Comparison of ENCODE assay signal across 8 mouse cellular contexts in genomic region chr11:98794469-98795014, GRCm38 (mm10). TPM values are rescaled to one million over a fixed set of nuclear protein-coding genes. Genes with fewer than 3 reads are reported as not detected.
DNase-seq lines count a peak whose midpoint lies in the region; ATAC-seq lines count a peak whose summit lies in the region.

No protein-coding gene starts in this region.

- under 1% methylated on average over 28 of the region's 30 CpGs for WGBS in forebrain, embryonic 16.5 days
- WGBS in hindbrain, embryonic 11.5 days, result under 1% methylated on average over 29 of the region's 30 CpGs

- peak overlapping the region; percentile 66 for H3K4me2 ChIP-seq in forebrain, embryonic 16.5 days (ENCODE audit: low read length)
- peak overlapping the region; percentile 84 for H3K4me2 ChIP-seq in hindbrain, embryonic 11.5 days (replicated peaks; ENCODE audit: low read depth, low read length)

- H3K9ac ChIP-seq in forebrain, embryonic 16.5 days (replicated peaks; ENCODE audit: low read depth, low read length), result peak overlapping the region; percentile 99
- peak overlapping the region; percentile 100 for H3K9ac ChIP-seq in hindbrain, embryonic 11.5 days (ENCODE audit: low read depth, low read length)

- DNase-seq in thymus, postnatal 0 days (ENCODE audit: low spot score), result peak; percentile 63
- no peak for DNase-seq in thymus, postnatal 4 days
- DNase-seq in cerebellum, adult 11-12 months, result peak; percentile 86
- no peak for DNase-seq in hindbrain, embryonic 11.5 days (ENCODE audit: low spot score)
- peak; percentile 51 to 64 for DNase-seq in layer of hippocampus, postnatal 25 days (ENCODE audit: extremely low spot score in 1 of 2, low spot score in 1 of 2)
- DNase-seq in spleen, postnatal 36 days (ENCODE audit: low spot score in 2 of 2), result peak; percentile 75

- H3K4me1 ChIP-seq in forebrain, embryonic 16.5 days (replicated peaks; ENCODE audit: control insufficient read depth, insufficient read depth, low read length), result peaks cover 34% of the 10 kb centered on the region
- H3K4me1 ChIP-seq in hindbrain, embryonic 11.5 days (replicated peaks; ENCODE audit: control insufficient read depth, insufficient read depth, low read length), result peaks cover 14% of the 10 kb centered on the region

- no peaks in the 10 kb centered on the region for H3K9me3 ChIP-seq in forebrain, embryonic 16.5 days (ENCODE audit: control insufficient read depth, low read length)
- no peaks in the 10 kb centered on the region for H3K9me3 ChIP-seq in hindbrain, embryonic 11.5 days (ENCODE audit: control insufficient read depth, low read length)

- peak overlapping the region; percentile 100 for H3K27ac ChIP-seq in forebrain, embryonic 16.5 days (ENCODE audit: low read length)
- peak overlapping the region; percentile 100 for H3K27ac ChIP-seq in hindbrain, embryonic 11.5 days (ENCODE audit: low read depth, low read length)

- H3K36me3 ChIP-seq in forebrain, embryonic 16.5 days (ENCODE audit: control insufficient read depth, insufficient read depth), result peaks cover 3% of the 10 kb centered on the region; the same call in 1 of the 2 replicates
- H3K36me3 ChIP-seq in hindbrain, embryonic 11.5 days (ENCODE audit: control insufficient read depth, insufficient read depth, low read length), result no peaks in the 10 kb centered on the region

- ATAC-seq in forebrain, embryonic 16.5 days, result peak; percentile 63
- peak; percentile 63 for ATAC-seq in hindbrain, embryonic 11.5 days (ENCODE audit: low FRiP score)
- peak; percentile 56 for ATAC-seq in megakaryocyte progenitor cell, adult 5-6 weeks (replicated peaks; ENCODE audit: poor library complexity)

- no peaks in the 10 kb centered on the region for H3K27me3 ChIP-seq in forebrain, embryonic 16.5 days (replicated peaks; ENCODE audit: control insufficient read depth, insufficient read depth, low read length)
- H3K27me3 ChIP-seq in hindbrain, embryonic 11.5 days (ENCODE audit: control insufficient read depth, insufficient read depth, low read length), result no peaks in the 10 kb centered on the region

- peak overlapping the region; percentile 94 for H3K4me3 ChIP-seq in forebrain, embryonic 16.5 days (replicated peaks; ENCODE audit: low read length)
- peak overlapping the region; percentile 100 for H3K4me3 ChIP-seq in hindbrain, embryonic 11.5 days (ENCODE audit: low read depth, low read length)

RNA-seq across cellular contexts. Expression of gene Msl1, which starts 0.8 kb away (rescaled TPM):
- polyA plus RNA-seq in thymus, postnatal 0 days (2015; fragmentation: Nextera tagmentation; extraction: Ambion mirVana), result 14.4 and 20.4 TPM in 2 replicates
- 27.7 and 32.0 TPM in 2 replicates for polyA plus RNA-seq in forebrain, embryonic 16.5 days (2015; fragmentation: Nextera tagmentation; extraction: Ambion mirVana)
- polyA plus RNA-seq in hindbrain, embryonic 11.5 days (2014; fragmentation: Nextera tagmentation; extraction: Ambion mirVana), result 25.0 and 28.0 TPM in 2 replicates
- 100 to 1,000 TPM; 170 to 176 TPM for total RNA-seq in layer of hippocampus, postnatal 25 days (2021)
- total RNA-seq in megakaryocyte progenitor cell, adult 5-6 weeks (2015), result 60.8 and 62.0 TPM in 2 replicates
- 76.3 and 99.9 TPM in 2 replicates for total RNA-seq in megakaryocyte progenitor cell, adult 5-6 weeks (2017)

RNA-seq across cellular contexts. Expression of gene Casc3, which starts 10.2 kb away (rescaled TPM):
- 21.8 and 23.8 TPM in 2 replicates for polyA plus RNA-seq in thymus, postnatal 0 days (2015; fragmentation: Nextera tagmentation; extraction: Ambion mirVana)
- 52.5 and 54.6 TPM in 2 replicates for polyA plus RNA-seq in forebrain, embryonic 16.5 days (2015; fragmentation: Nextera tagmentation; extraction: Ambion mirVana)
- polyA plus RNA-seq in hindbrain, embryonic 11.5 days (2014; fragmentation: Nextera tagmentation; extraction: Ambion mirVana), result 44.6 and 49.6 TPM in 2 replicates
- total RNA-seq in layer of hippocampus, postnatal 25 days (2021), result 10 to 100 TPM; 53.3 to 60.6 TPM
- 38.3 and 39.0 TPM in 2 replicates for total RNA-seq in megakaryocyte progenitor cell, adult 5-6 weeks (2015)
- total RNA-seq in megakaryocyte progenitor cell, adult 5-6 weeks (2017), result 18.3 and 31.7 TPM in 2 replicates

RNA-seq across cellular contexts. Expression of gene Nr1d1, which starts 19.4 kb away (rescaled TPM):
- 2.6 and 3.0 TPM in 2 replicates for polyA plus RNA-seq in thymus, postnatal 0 days (2015; fragmentation: Nextera tagmentation; extraction: Ambion mirVana)
- polyA plus RNA-seq in forebrain, embryonic 16.5 days (2015; fragmentation: Nextera tagmentation; extraction: Ambion mirVana), result 3.8 and 4.0 TPM in 2 replicates
- 0.92 and 1.4 TPM in 2 replicates for polyA plus RNA-seq in hindbrain, embryonic 11.5 days (2014; fragmentation: Nextera tagmentation; extraction: Ambion mirVana)
- total RNA-seq in layer of hippocampus, postnatal 25 days (2021), result 10 to 100 TPM; 78.1 to 92.2 TPM
- total RNA-seq in megakaryocyte progenitor cell, adult 5-6 weeks (2015), result 3.3 and 3.5 TPM in 2 replicates
- 0.47 and 0.87 TPM in 2 replicates for total RNA-seq in megakaryocyte progenitor cell, adult 5-6 weeks (2017)

RNA-seq across cellular contexts. Expression of gene Rapgefl1, which starts 42.0 kb away (rescaled TPM):
- 0.86 and 1.1 TPM in 2 replicates for polyA plus RNA-seq in thymus, postnatal 0 days (2015; fragmentation: Nextera tagmentation; extraction: Ambion mirVana)
- polyA plus RNA-seq in forebrain, embryonic 16.5 days (2015; fragmentation: Nextera tagmentation; extraction: Ambion mirVana), result 4.5 and 7.3 TPM in 2 replicates
- polyA plus RNA-seq in hindbrain, embryonic 11.5 days (2014; fragmentation: Nextera tagmentation; extraction: Ambion mirVana), result 2.0 and 2.2 TPM in 2 replicates
- total RNA-seq in layer of hippocampus, postnatal 25 days (2021), result 100 to 1,000 TPM; 185 to 222 TPM
- 0.24 and 1.8 TPM in 2 replicates for total RNA-seq in megakaryocyte progenitor cell, adult 5-6 weeks (2015)
- total RNA-seq in megakaryocyte progenitor cell, adult 5-6 weeks (2017), result not detected in 2 replicates

RNA-seq across cellular contexts. Expression of gene Thra, which starts 54.1 kb away (rescaled TPM):
- 7.3 and 9.1 TPM in 2 replicates for polyA plus RNA-seq in thymus, postnatal 0 days (2015; fragmentation: Nextera tagmentation; extraction: Ambion mirVana)
- 177 and 182 TPM in 2 replicates for polyA plus RNA-seq in forebrain, embryonic 16.5 days (2015; fragmentation: Nextera tagmentation; extraction: Ambion mirVana)
- 34.7 and 41.4 TPM in 2 replicates for polyA plus RNA-seq in hindbrain, embryonic 11.5 days (2014; fragmentation: Nextera tagmentation; extraction: Ambion mirVana)
- 1,000 to 10,000 TPM; 1,027 to 1,094 TPM for total RNA-seq in layer of hippocampus, postnatal 25 days (2021)
- total RNA-seq in megakaryocyte progenitor cell, adult 5-6 weeks (2015), result 34.2 and 34.6 TPM in 2 replicates
- 21.8 and 25.3 TPM in 2 replicates for total RNA-seq in megakaryocyte progenitor cell, adult 5-6 weeks (2017)

Comparison
In these comparisons a context has a peak if more than half of its experiments do, and no peak if none do; other contexts are left out.
1. DNase-seq: peak in thymus, postnatal 0 days (single experiment), cerebellum, adult 11-12 months (single experiment), layer of hippocampus, postnatal 25 days (2 of 2) and spleen, postnatal 36 days (2 of 2); none in thymus, postnatal 4 days (single experiment) and hindbrain, embryonic 11.5 days (single experiment).
2. Peak in every context shown above with its lines, with median percentiles within 50 percentile points of each other: ATAC-seq.